Mouse (Mus musculus) kidney, adult 8-10 months (tissue): ENCODE measurements around the gene Zfp777.

Experiments
- DNase-seq, 2 experiments: peaks; one replicate each; pipeline ENCODE4 v3.0.0; 2022

Gene Zfp777

DNA sequence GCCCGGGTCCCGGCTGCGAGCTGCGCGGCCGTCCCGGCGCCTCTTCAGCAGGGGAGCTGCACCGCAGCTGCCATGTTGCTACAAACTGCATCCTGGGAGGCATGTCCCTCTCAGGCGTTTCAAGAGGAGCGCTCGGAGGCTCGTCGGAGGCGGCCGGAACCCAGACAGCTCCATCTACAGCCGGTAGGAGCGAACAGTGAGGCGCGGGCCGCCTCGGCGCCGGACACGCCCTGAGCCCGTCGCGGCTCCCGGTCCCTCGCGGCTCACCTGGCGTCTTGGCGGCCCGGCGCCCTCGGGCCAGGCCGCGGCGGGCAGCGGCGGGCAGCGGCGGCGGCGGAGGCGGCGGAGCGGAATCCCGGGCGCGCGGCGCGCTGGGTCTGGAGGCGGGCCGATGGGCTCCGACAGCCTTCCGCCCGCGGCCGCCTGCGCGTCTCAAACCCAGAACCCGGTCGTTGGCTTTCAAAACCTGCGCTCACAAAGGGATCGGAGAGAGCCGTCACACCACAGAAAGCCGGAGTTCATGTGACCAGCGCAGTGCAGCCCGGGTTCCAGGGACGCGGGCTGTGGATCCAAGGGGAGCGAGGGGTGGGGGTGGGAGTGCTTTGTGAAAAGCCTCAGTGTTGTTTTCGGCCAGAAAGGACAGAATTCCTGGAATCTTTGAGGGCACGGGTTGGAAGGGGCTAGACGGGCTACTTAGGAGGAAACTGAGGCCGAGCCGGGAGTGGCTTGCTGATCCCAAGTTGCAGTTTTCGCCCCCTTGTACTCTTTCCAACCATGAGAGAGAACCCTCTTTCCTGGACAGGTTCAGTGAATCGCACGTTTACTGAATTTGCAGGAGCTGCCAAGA is at the start of gene Zfp777:
Gene Zfp777 (minus strand): TSS at position 486 of the 847 bp plus-strand sequence.
- DNase-seq: peak; percentile 83 to 88

- DNase-seq: no peak
Measured at GRCm38 (mm10) chr6:48086957-48087715, 38.4 kb upstream of the Zfp777 start.

GRCm38 (mm10) chr6:48086471-48086878 is 37.8 kb upstream of the Zfp777 start, which contains the start of gene Zfp746:
Zfp746 (minus strand) TSS chr6:48086593.
- DNase-seq: peak; percentile 86 to 91

GRCm38 (mm10) chr6:48085521-48086404 is 37.1 kb upstream of the Zfp777 start:
- peak; percentile 64 to 66 for DNase-seq

DNA sequence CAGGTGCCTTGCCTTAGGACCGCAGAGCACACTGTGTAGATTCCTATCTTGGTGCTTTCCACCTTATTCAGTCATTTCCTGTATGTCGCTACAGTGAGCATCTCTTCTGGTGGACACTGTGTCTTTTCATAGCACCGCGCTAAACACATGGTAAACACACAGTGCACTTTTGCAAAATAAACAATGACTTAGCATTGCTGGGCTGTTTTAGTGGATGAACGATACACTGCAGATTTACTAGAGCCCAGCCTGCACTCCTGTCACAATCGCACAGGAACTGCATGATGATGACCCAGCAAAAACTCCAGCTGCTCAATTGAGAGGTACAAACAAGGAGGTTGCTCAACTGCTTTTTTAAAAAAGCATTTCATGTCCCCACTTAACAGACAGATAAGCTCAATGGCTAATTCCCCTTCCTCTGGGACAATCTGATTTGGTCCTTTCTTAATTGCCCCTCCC is 35.1 kb upstream of the Zfp777 start:
- DNase-seq: no peak

- no peak for DNase-seq
Measured at GRCm38 (mm10) chr6:48081952-48082351, 33.2 kb upstream of the Zfp777 start.

- no peak for DNase-seq
Measured at GRCm38 (mm10) chr6:48081021-48081420, 32.3 kb upstream of the Zfp777 start.

GRCm38 (mm10) chr6:48073316-48073715 is 24.6 kb upstream of the Zfp777 start:
- peak in 1 of 2 experiments; percentile 11 for DNase-seq

DNA sequence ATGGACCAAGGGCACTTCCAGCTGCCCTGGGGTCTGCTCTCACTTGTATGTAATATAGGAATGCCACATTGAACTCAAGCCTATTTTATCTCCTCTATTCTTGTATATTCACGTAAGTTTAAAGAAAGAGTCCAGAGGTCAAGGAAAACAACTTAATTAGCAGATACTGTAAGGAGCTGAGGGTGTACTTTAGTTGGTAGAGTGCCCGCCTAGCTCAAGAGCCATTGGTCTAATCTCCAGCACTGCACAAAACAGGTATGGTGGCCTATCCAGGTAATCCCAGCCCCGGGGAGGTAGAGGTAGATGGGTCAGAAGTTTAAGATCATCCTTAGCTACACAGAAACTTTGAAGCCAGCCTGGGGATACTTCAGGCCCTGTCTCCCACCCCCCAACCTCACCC is 18.8 kb upstream of the Zfp777 start:
- DNase-seq: no peak

DNA sequence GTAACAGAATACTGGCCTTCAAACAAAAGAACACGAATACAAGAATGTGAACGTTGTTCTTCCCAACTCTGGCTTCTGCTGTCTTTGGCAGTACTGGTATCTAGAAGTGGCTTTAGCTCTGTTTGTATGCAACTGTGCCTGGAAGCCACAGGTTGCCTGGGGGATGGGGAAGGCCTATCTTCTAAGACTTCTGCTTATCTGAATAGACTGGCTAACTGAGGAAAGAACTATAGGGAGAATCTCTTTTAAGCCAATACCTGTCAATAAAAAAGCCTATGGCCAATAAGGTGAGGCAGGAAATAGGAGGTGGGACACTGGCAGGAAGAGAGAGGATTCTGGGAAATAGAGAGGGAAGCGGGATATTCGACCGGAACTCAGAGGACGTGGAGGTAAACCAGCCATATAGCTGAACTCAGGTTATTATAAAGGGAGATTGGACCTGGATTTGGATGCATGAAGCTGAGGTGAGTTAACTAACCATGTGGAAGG is 16.9 kb upstream of the Zfp777 start:
- DNase-seq: no peak

DNA sequence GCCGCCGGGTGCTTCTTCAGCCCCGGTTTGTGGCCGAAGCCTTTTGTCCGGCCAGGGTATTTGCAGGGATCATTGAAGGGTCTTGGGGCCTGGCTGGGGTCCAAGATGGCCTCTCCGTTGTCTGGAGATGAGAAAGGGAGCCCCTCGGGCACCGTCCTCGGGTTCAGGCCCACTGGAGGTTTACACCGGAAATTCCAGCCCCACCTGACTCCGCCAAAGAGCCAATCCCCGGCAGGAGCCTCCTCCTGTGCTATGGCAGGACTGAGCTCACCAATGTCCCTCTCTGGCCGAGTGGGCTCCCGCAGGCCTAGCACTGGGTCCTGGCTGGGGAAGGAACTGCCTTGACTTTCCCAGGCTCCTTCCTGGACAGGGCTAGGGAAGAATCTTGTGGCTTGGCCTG is 15.7 kb upstream of the Zfp777 start:
- DNase-seq: no peak

GRCm38 (mm10) chr6:48063940-48064339 is 15.2 kb upstream of the Zfp777 start:
- no peak for DNase-seq

DNA sequence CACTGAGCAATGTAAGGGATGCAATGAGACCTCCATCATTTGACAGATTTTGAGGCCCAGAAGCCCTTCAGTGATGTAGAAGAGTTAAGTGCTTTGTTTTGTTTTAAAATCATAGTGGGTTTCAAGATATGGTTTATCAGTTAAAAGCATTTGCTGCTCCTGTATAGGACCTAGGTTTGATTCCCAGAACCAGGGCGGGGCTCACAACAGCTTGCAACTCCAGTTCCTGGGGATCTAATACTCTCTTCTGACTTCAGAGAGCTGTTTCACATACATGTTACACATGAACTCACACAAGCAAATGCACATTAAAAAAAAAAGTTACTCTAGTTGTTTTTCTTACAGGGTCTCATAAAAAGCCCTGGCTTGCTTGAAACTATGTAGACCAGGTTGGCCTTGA is 12.2 kb upstream of the Zfp777 start:
- DNase-seq: no peak

- DNase-seq: no peak
Measured at GRCm38 (mm10) chr6:48060421-48060820, 11.7 kb upstream of the Zfp777 start.

- DNase-seq: no peak
Measured at GRCm38 (mm10) chr6:48052136-48052535, 3.4 kb upstream of the Zfp777 start.

GRCm38 (mm10) chr6:48051666-48052065 is 3.0 kb upstream of the Zfp777 start:
- no peak for DNase-seq

- no peak for DNase-seq
Measured at GRCm38 (mm10) chr6:48049273-48050065, 758 bp upstream of the Zfp777 start.

- peak; percentile 31 to 36 for DNase-seq
Measured at GRCm38 (mm10) chr6:48047450-48048351, 1.0 kb downstream of the Zfp777 start.

- DNase-seq: no peak
Measured at GRCm38 (mm10) chr6:48047114-48047449, 1.6 kb downstream of the Zfp777 start.

DNA sequence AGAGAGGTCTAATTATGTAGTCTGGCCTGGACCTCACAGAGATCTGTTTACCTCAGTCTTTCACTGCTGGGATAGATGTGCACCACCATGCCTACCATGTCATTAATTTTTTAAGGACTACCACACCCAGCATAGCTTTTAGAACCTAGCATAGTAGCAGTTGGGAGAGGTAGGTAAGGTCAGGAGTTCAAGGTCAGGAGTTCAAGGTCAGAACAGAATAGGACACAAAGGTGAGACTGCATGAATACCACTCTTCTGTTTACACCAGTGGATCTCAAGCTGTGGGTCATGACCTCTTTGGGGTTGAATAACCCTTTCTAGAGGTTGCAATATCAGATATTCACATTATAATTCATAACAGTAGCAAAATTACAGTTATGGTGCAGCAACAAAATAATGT is 16.1 kb downstream of the Zfp777 start:
- DNase-seq: no peak
